Mouse (Mus musculus) urinary bladder, adult 2 months (tissue): ENCODE measurements around the gene Bclaf1. TPM values are rescaled to one million over a fixed set of nuclear protein-coding genes. Genes with fewer than 3 reads are reported as not detected.

Experiments
- polyA plus RNA-seq: library from polyadenylated mRNA; depleted of rRNA; stranded (reverse); fragments of >200 nt; gene quantifications from 2 replicates; pipeline ENCODE4 v1.2.3, GENCODE M21; 2012; rRNA removed

Bclaf1 gene
- polyA plus RNA-seq, 1 experiment = 60.3 TPM

Other genes starting within 250 kb of the Bclaf1 start
- gene Map7, start 164.0 kb upstream of the Bclaf1 start, polyA plus RNA-seq = 9.2 and 14.8 TPM in 2 replicates
- gene Mtfr2, start 35.3 kb downstream of the Bclaf1 start, polyA plus RNA-seq = 0.78 and 0.91 TPM in 2 replicates